Mouse (Mus musculus) activated CD4-positive, CD25-positive, alpha-beta regulatory T cell, adult 4 months (primary cell): ENCODE data around the gene Gm20388. TPM values are rescaled to one million over a fixed set of nuclear protein-coding genes. Genes with fewer than 3 reads are reported as not detected.
"Not testable (repeated sequence)": the region's sequence is repeated elsewhere in the genome, so short reads cannot be mapped to it uniquely, and the experiment has no call there.

ENCODE experiments used
- ATAC-seq: one replicate; pipeline ENCODE4 v1.8.0; 2017
- polyA plus RNA-seq, 2 experiments: library from polyadenylated mRNA; unstranded; fragments of 100-300 nt; shearing (Covaris generic); gene quantifications; one replicate each; pipeline ENCODE4 v1.2.1; 2017

Gene Gm20388
- polyA plus RNA-seq, 2 experiments from 2014 or later, result 9.9 to 12.3 TPM

- no peak for ATAC-seq
Observed at GRCm38 (mm10) chr8:122316402-122316801, 2405.8 kb downstream of the Gm20388 start.

- ATAC-seq, result no peak
Observed at GRCm38 (mm10) chr8:122317918-122318475, 2407.4 kb downstream of the Gm20388 start.

GRCm38 (mm10) chr8:122319045-122319707 is 2408.5 kb downstream of the Gm20388 start:
- no peak for ATAC-seq

GRCm38 (mm10) chr8:122319708-122320075 is 2409.1 kb downstream of the Gm20388 start:
- ATAC-seq, result no peak

GRCm38 (mm10) chr8:122320541-122320940 is 2409.9 kb downstream of the Gm20388 start:
- no peak for ATAC-seq

- ATAC-seq, result no peak
Observed at GRCm38 (mm10) chr8:122321455-122321921, 2410.8 kb downstream of the Gm20388 start.

- ATAC-seq, result no peak
Observed at GRCm38 (mm10) chr8:122322126-122322525, 2411.5 kb downstream of the Gm20388 start.

- no peak for ATAC-seq
Observed at GRCm38 (mm10) chr8:122322792-122323191, 2412.2 kb downstream of the Gm20388 start.

- ATAC-seq, result not testable (repeated sequence)
Observed at GRCm38 (mm10) chr8:122323951-122324402, 2413.3 kb downstream of the Gm20388 start.

- no peak for ATAC-seq
Observed at GRCm38 (mm10) chr8:122325196-122325595, 2414.6 kb downstream of the Gm20388 start.

- ATAC-seq, result no peak
Observed at GRCm38 (mm10) chr8:122326114-122326542, 2415.5 kb downstream of the Gm20388 start.

- no peak for ATAC-seq
Observed at GRCm38 (mm10) chr8:122329072-122329471, 2418.4 kb downstream of the Gm20388 start.

- no peak for ATAC-seq
Observed at GRCm38 (mm10) chr8:122329553-122330239, 2419.1 kb downstream of the Gm20388 start.

- ATAC-seq, result no peak
Observed at GRCm38 (mm10) chr8:122330446-122331133, 2419.9 kb downstream of the Gm20388 start.

GRCm38 (mm10) chr8:122331134-122331523 is 2420.5 kb downstream of the Gm20388 start:
- ATAC-seq, result no peak

GRCm38 (mm10) chr8:122332753-122333506 is 2422.3 kb downstream of the Gm20388 start:
- peak; percentile 54 for ATAC-seq

- ATAC-seq, result no peak
Observed at GRCm38 (mm10) chr8:122333531-122333930, 2422.9 kb downstream of the Gm20388 start.

- no peak for ATAC-seq
Observed at GRCm38 (mm10) chr8:122334791-122335490, 2424.3 kb downstream of the Gm20388 start.

GRCm38 (mm10) chr8:122335638-122336250 is 2425.1 kb downstream of the Gm20388 start:
- no peak for ATAC-seq

GRCm38 (mm10) chr8:122336251-122336910 is 2425.7 kb downstream of the Gm20388 start:
- ATAC-seq, result no peak

- no peak for ATAC-seq
Observed at GRCm38 (mm10) chr8:122338852-122339251, 2428.2 kb downstream of the Gm20388 start.
